Mouse (Mus musculus) cerebellum, adult 2 months (tissue): Measurements from ENCODE around the gene Slc7a14. TPM values are rescaled to one million over a fixed set of nuclear protein-coding genes. Genes with fewer than 3 reads are reported as not detected.

Experiments
- DNase-seq, 2 experiments: peaks; one replicate each; pipeline ENCODE4 v3.0.0; 2021
- H3K27ac ChIP-seq: fragments of 200-500 bp; 2 replicates; pipeline ENCODE4 v1.5.1; 2012; ENCODE audit warnings: low read length, control low read depth, inconsistent platforms; ENCODE audit not compliant: insufficient read depth
- H3K27me3 ChIP-seq: fragments of 200-500 bp; 2 replicates; pipeline ENCODE4 v1.6.1; 2012; ENCODE audit warnings: inconsistent platforms, mild to moderate bottlenecking, low read length, moderate library complexity; ENCODE audit not compliant: control insufficient read depth, insufficient read depth
- H3K4me1 ChIP-seq: fragments of 200-500 bp; 2 replicates; pipeline ENCODE4 v1.6.1; 2011; ENCODE audit warnings: low read length; ENCODE audit not compliant: control insufficient read depth, insufficient read depth
- H3K4me3 ChIP-seq: fragments of 200-500 bp; replicated peaks from 2 replicates; pipeline ENCODE3; 2011; ENCODE audit warnings: mild to moderate bottlenecking, low read depth, low read length, control low read depth; ENCODE audit not compliant: insufficient read depth
- CTCF ChIP-seq: fragments of 200-500 bp; IDR thresholded peaks from 2 replicates; pipeline ENCODE4 v1.5.1; 2011; ENCODE audit warnings: low read depth, mild to moderate bottlenecking, control low read depth, low read length, moderate library complexity, borderline replicate concordance; ENCODE audit not compliant: insufficient read depth
- POLR2A ChIP-seq: fragments of 200-500 bp; IDR thresholded peaks from 2 replicates; pipeline ENCODE4 v1.6.1; 2011; ENCODE audit warnings: low read length, control low read depth, borderline replicate concordance; ENCODE audit not compliant: insufficient read depth
- WGBS: fragments of 180-500 bp; shearing (Covaris S2); methylation state at CpG from one replicate; pipeline ENCODE4 v1.1.7; 2018; 5-methylcytosine and 5-hydroxymethylcytosine counted together
- polyA plus RNA-seq: library from polyadenylated mRNA; depleted of rRNA; stranded (reverse); fragments of >200 nt; gene quantifications from 2 replicates; pipeline ENCODE4 v1.2.3, GENCODE M21; 2012; rRNA removed

Slc7a14 gene
- polyA plus RNA-seq, 1 experiment, result 30.0 TPM

DNA sequence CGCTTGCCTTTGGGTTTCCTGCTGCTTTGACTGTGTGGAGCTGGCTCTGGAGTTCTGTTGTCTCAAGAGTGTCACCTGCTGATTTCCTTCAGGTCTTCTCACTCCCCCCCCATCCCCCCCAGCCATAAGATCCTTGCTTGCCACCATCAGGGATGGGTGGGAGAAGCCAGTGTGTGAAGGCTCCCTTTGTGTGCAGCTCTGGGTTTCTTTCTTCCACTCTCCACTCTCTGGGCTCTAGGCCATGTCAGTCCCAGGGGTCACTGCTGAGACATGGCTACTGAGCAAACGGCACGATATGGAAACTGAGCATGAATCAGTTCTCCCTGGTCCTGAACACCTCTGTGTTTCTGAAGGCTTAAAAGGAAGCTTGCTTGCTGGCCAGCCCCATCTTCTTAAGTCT, 154.1 kb downstream of the Slc7a14 start:
- 0 out of 2 replicates have a peak overlapping the region, but pooled peaks have one; percentile 27 for H3K27ac ChIP-seq

More for the DNA sequence above, 154.1 kb downstream of the Slc7a14 start:
- Histone ChIP-seq H3K4me1 (peaks cover 7% of the 10 kb centered on the region), H3K27me3 (no peaks in the 10 kb centered on the region), H3K4me3 (no peak overlapping the region)
- 2% methylated on average over 3 of the region's 3 CpGs for WGBS
- no peak for TF ChIP-seq POLR2A
- TF ChIP-seq CTCF, result no peak
- DNase-seq, result no peak

Other genes starting within 250 kb of the Slc7a14 start
- gene Skil, start 215.3 kb downstream of the Slc7a14 start, polyA plus RNA-seq, result 14.0 and 14.5 TPM in 2 replicates
- 312 and 337 TPM in 2 replicates for gene Cldn11, start 160.5 kb downstream of the Slc7a14 start, polyA plus RNA-seq